Mouse (Mus musculus) layer of hippocampus, postnatal 36 days (tissue): ENCODE measurements around the gene Med21. TPM values are rescaled to one million over a fixed set of nuclear protein-coding genes. Genes with fewer than 3 reads are reported as not detected.

ENCODE experiments used
- DNase-seq, 2 experiments: peaks; one replicate each; pipeline ENCODE4 v3.0.0; 2022
- total RNA-seq, 2 experiments: library from RNA; stranded (reverse); gene quantifications; 2 replicates each; pipeline ENCODE4 v1.2.3; 2021

Med21 gene
- total RNA-seq, 2 experiments from 2014 or later, result 47.3 to 49.8 TPM

- no peak for DNase-seq
These were observed 2.0 kb upstream of the Med21 start for GRCm38 (mm10) chr6:146640068-146640965.

- no peak for DNase-seq
These were observed 1.4 kb upstream of the Med21 start for GRCm38 (mm10) chr6:146640991-146641390.

GRCm38 (mm10) chr6:146641621-146642210, 631 bp upstream of the Med21 start:
- no peak for DNase-seq

GRCm38 (mm10) chr6:146643184-146643570, 830 bp downstream of the Med21 start:
- DNase-seq, result no peak

- no peak for DNase-seq
These were observed 7.7 kb downstream of the Med21 start for GRCm38 (mm10) chr6:146650013-146650412.

- DNase-seq, result no peak
These were observed 9.1 kb downstream of the Med21 start for GRCm38 (mm10) chr6:146651431-146651830.

- DNase-seq, result no peak
These were observed 10.8 kb downstream of the Med21 start for GRCm38 (mm10) chr6:146653197-146653596.

DNA sequence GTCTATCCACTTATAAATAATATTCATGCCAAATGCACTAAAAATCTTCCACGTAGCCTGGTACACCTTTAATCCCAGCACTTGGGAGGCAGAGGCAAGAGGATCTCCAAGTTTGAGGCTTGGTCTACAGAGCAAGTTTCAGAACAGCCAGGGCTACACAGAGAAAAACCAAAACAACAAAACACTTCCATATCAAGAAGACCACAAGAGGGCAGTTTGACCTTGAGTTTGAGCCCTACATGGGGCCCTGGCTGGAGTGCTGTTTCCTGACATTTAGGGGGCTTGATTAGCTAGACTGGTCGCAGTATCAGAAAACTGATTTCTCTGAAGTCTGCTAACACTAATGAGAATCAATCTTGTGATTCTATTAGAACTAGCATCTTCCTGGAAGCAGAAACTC, 18.2 kb downstream of the Med21 start:
- DNase-seq, result no peak

DNA sequence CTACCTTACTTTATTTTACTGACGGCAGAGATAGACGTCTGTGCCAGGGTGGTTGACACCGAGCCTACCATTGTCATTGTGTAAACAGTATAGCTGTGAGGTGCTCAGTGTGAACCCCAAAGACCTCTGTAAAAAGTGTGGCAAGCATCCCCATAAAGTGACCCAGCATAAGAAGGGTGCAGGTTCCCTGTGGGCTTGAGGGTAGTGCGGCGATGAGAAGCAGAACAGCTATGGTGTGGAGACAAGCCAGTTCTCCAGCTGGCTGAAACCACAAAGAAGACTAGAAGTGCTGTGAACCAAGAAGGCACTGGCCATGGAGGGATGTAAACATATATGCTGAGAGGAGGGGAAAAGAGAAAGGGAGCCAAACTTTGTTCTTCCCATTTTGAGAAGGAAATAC, 19.3 kb downstream of the Med21 start:
- no peak for DNase-seq

GRCm38 (mm10) chr6:146662679-146663078, 20.3 kb downstream of the Med21 start:
- no peak for DNase-seq

GRCm38 (mm10) chr6:146664116-146664515, 21.8 kb downstream of the Med21 start:
- no peak for DNase-seq

- DNase-seq, result no peak
These were observed 22.6 kb downstream of the Med21 start for GRCm38 (mm10) chr6:146664917-146665316.

GRCm38 (mm10) chr6:146665408-146665807, 23.1 kb downstream of the Med21 start:
- no peak for DNase-seq

DNA sequence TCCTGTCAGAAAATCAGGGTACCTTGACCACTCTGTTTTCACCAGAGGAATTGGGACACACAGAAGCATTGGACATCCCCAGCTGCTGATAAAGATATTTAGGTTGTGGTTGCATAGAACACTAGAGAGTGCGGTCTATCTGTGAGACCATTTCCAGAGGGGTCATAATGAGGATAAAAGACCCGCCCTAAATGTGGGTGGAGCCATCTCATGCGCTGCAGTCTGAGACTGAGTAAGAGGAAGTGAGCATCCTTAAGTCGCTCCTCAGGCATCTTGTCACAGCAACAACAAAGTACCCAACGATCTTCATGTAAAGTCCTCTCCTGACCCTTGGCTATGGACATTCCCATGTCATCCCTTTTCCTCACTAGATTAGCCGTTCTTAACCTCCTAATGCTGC, 24.5 kb downstream of the Med21 start:
- DNase-seq, result no peak

DNA sequence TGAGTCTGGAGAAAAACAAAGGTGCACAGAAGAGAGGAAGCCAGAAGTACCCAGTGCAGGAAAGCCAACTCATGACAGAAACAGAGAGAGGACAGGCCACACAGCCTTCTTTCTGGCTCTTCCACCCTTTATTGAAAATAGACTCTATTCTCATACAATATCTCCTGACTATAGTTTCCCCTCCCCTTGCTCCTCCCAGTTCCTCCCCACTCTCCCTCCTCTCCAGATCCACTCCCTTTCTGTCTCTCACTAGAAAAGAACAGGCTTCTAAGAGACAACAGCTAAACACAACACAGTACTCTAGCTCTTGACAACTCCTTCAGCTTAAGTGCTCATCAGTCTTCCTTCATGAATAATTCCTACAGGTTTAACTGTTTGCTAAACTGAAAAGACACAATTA, 26.3 kb downstream of the Med21 start:
- DNase-seq, result no peak

GRCm38 (mm10) chr6:146670956-146671855, 28.9 kb downstream of the Med21 start:
- DNase-seq, result no peak

- no peak for DNase-seq
These were observed 29.8 kb downstream of the Med21 start for GRCm38 (mm10) chr6:146672106-146672505.

DNA sequence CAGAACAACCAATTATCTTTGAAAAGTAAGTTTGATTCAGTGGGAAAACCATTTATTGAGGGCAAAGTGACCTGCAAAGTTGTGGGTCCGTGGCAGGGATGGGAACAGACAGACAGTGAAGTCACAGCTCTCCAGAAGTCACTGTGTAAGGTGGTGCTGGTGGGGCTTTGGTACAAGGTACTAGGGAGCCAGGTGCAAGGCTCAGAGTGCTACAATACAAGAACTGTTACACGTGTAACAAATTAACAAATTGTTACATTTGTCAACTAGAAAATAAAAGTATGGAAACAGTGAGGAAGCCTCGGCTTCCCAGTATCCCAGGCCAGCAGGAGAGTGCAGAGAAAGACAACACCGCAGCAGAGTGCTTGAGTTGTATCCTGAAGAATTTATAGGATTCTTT, 31.3 kb downstream of the Med21 start:
- no peak for DNase-seq

DNA sequence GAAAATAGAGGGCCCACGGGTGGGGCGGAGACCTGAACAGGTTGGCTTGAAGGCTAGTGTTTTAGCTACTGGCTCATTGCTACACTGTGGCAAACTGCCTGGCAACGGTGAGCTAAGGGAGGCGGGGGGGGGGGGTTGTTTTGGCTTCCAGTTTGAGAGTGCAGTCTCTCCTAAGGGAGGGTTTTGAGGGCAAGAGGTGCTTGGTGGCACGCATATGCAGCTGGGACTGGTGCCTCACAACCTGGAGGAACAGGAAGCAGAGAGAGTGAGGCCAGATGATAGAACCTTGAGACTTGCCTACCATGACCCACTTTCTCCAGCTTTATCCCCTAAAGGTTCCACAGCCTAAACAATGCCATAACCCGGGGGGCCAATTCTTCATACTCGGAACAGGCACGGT, 32.1 kb downstream of the Med21 start:
- DNase-seq, result no peak

DNA sequence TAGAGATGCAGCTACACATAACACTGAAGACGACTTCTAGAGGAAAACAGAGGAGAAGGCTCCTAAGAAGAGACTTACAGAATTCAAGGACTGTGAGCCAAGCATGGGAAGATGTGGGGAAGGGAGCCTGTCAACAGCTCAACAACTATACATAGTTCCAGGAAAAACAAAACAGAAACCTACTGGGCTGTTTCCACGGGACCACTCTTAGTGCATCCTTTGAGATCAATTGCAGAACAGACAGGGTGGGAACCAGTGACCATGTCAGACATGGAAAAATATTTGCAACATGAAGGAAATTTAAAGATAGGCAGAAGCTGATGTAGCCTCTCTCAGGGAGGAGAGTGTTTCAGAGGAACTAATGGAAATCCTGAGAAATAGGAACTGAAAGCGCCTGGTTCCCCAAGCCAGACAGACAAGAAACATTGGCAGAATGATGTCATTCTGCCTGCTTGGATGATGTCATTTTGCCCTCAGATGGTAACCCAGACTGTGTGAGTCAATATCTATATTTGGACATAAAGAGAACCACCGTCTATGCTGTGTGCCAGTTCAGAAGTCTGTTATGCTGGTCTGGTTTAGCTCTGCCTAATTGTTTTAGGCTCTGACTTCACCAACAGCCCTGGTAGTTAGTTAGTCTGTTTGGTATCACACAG, 32.7 kb downstream of the Med21 start:
- no peak for DNase-seq

DNA sequence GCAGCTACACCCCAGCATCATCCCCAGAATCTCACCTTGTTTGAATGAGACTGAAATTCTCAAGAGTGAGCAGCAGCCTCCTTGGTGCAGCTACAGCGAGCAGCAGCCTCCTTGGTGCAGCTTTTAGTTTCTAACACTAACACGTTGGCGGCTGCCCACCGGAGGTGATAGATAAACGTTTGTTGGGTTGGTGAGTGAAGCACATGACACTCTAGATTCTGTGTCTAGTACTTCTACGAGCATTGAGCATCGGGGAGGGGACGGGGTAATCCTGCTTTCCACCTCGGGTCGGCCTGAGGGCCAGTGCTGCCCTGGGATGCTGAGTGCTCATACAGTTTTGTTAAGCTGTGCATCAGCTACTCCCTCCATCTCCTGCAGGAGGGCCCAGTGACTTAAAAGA, 34.6 kb downstream of the Med21 start:
- DNase-seq, result no peak
